Mouse (Mus musculus) midbrain, embryonic 11.5 days (tissue): ENCODE results near the gene Cpne1. TPM values are rescaled to one million over a fixed set of nuclear protein-coding genes. Genes with fewer than 3 reads are reported as not detected.

Experiments used
- polyA plus RNA-seq: library from polyadenylated mRNA; unstranded; fragments of >200 nt; fragmentation: Nextera tagmentation; extraction: Ambion mirVana; gene quantifications from 2 replicates; pipeline ENCODE4 v1.2.1, GENCODE M21; 2014

Gene Cpne1
- polyA plus RNA-seq, 1 experiment from 2014 or later = 45.7 TPM

Other genes starting within 250 kb of the Cpne1 start
- 77.3 and 88.8 TPM in 2 replicates for gene Uqcc1, start 181.7 kb downstream of the Cpne1 start, polyA plus RNA-seq
- not detected in 2 replicates for gene Gm15557, start 171.2 kb downstream of the Cpne1 start, polyA plus RNA-seq
- 0.05 and 0.15 TPM in 2 replicates for gene Gdf5, start 166.6 kb downstream of the Cpne1 start, polyA plus RNA-seq
- 13.2 and 13.8 TPM in 2 replicates for gene Cep250, start 155.5 kb downstream of the Cpne1 start, polyA plus RNA-seq
- gene 6430550D23Rik, start 104.0 kb downstream of the Cpne1 start, polyA plus RNA-seq = 0.62 and 1.1 TPM in 2 replicates
- gene Ergic3, start 103.9 kb downstream of the Cpne1 start, polyA plus RNA-seq = 212 and 224 TPM in 2 replicates
- not detected in 2 replicates for gene Fer1l4, start 59.0 kb downstream of the Cpne1 start, polyA plus RNA-seq
- gene Spag4, start 46.8 kb downstream of the Cpne1 start, polyA plus RNA-seq = 5.9 and 6.2 TPM in 2 replicates
- gene Rbm12, start within 50 bp of the Cpne1 start, polyA plus RNA-seq = 47.7 and 48.3 TPM in 2 replicates
- 19.1 and 19.6 TPM in 2 replicates for gene Gm28036, start 15.1 kb upstream of the Cpne1 start, polyA plus RNA-seq
- gene Romo1, start 32.1 kb upstream of the Cpne1 start, polyA plus RNA-seq = 410 TPM in 2 replicates
- 34.1 and 37.2 TPM in 2 replicates for gene Nfs1, start 32.2 kb upstream of the Cpne1 start, polyA plus RNA-seq
- 708 and 733 TPM in 2 replicates for gene Rbm39, start 68.3 kb upstream of the Cpne1 start, polyA plus RNA-seq
- 91.4 and 102 TPM in 2 replicates for gene Phf20, start 84.5 kb upstream of the Cpne1 start, polyA plus RNA-seq
- gene Cnbd2, start 200.3 kb upstream of the Cpne1 start, polyA plus RNA-seq = 3.3 and 4.2 TPM in 2 replicates
- 85.3 and 93.4 TPM in 2 replicates for gene Scand1, start 200.7 kb upstream of the Cpne1 start, polyA plus RNA-seq